Comparison of ENCODE assay signal across 27 mouse cellular contexts in the genomic region with DNA sequence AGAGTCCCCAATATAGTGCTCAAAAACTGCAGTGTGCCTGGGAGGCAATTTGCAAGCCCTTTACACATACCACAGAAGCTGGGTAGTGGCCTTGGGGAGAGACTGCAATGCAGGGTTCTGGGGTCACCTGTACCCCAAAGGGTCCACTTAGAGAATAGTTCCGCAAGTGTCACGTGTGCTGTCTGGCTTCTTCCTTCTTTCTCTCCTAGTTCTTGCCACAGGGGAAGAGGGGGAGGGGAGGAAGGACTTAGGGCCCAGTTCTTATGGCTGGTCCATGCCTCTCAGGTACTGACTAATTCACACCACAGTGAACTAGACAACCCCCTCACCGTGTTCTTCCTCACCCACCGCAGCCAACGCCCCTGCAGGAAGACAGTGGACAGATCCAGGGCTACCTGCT. TPM values are rescaled to one million over a fixed set of nuclear protein-coding genes. Genes with fewer than 3 reads are reported as not detected.
DNase-seq lines count a peak whose midpoint lies in the region; ATAC-seq and TF ChIP-seq lines count a peak whose summit lies in the region.
"Had no signal": no experiment of that assay in that cellular context is flagged by ENCODE, and none has a peak within 500 bp of the region (broad histone marks: within the 10 kb centered on the region; RNA-seq: fewer than 3 reads in every experiment).

No protein-coding gene starts in this region.

- H3K36me3 ChIP-seq in liver, embryonic 16.5 days (ENCODE audit: control insufficient read depth, insufficient read depth) = no peaks in the 10 kb centered on the region
- no peaks in the 10 kb centered on the region for H3K36me3 ChIP-seq in liver, postnatal 0 days (replicated peaks; ENCODE audit: insufficient read depth, low read length)
- H3K36me3 ChIP-seq in MEL (ENCODE audit: control insufficient read depth in 1 of 2, insufficient read depth in 2 of 2, low read length in 2 of 2) = no peaks in the 10 kb centered on the region
- no peaks in the 10 kb centered on the region for H3K36me3 ChIP-seq in midbrain, embryonic 10.5 days
- H3K36me3 ChIP-seq: embryonic facial prominence, embryonic 10.5 days; embryonic facial prominence, embryonic 13.5 days; forebrain, embryonic 12.5 days; forebrain, embryonic 15.5 days; G1E; hindbrain, embryonic 12.5 days; hindbrain, embryonic 15.5 days had no signal

- DNase-seq in liver, postnatal 0 days = no peak
- no peak for DNase-seq in MEL (ENCODE audit: low read depth, low spot score)
- DNase-seq in frontal cortex, postnatal 25 days (ENCODE audit: low spot score in 2 of 2) = no peak
- no peak for DNase-seq in midbrain, embryonic 10.5 days (ENCODE audit: low spot score)
- DNase-seq: adrenal gland, adult 2 months; adrenal gland, postnatal 14 days; B cell, adult 2 months; cerebellum, adult 11-12 months; cerebellum, adult 8-10 months; cerebellum, postnatal 10 days; cerebellum, postnatal 36 days; embryo, embryonic 11 days; gastrocnemius, postnatal 10 days; gastrocnemius, postnatal 36 days; heart, adult 2 months had no signal

- H3K9ac ChIP-seq in liver, embryonic 16.5 days (ENCODE audit: low read depth, low read length) = no peak overlapping the region
- H3K9ac ChIP-seq in liver, postnatal 0 days (replicated peaks) = no peak overlapping the region
- H3K9ac ChIP-seq in MEL (ENCODE audit: control insufficient read depth, low read depth, low read length, poor library complexity, severe bottlenecking) = no peak overlapping the region
- H3K9ac ChIP-seq: embryonic facial prominence, embryonic 13.5 days; forebrain, embryonic 12.5 days; forebrain, embryonic 15.5 days; hindbrain, embryonic 12.5 days; hindbrain, embryonic 15.5 days had no signal

- H3K9me3 ChIP-seq in liver, embryonic 16.5 days (replicated peaks; ENCODE audit: control insufficient read depth, low read length) = no peaks in the 10 kb centered on the region
- no peaks in the 10 kb centered on the region for H3K9me3 ChIP-seq in liver, postnatal 0 days (ENCODE audit: low read length)
- no peaks in the 10 kb centered on the region for H3K9me3 ChIP-seq in MEL (replicated peaks; ENCODE audit: insufficient read depth, low read length)
- no peaks in the 10 kb centered on the region for H3K9me3 ChIP-seq in midbrain, embryonic 10.5 days (replicated peaks)
- H3K9me3 ChIP-seq: embryonic facial prominence, embryonic 10.5 days; embryonic facial prominence, embryonic 13.5 days; forebrain, embryonic 12.5 days; forebrain, embryonic 15.5 days; G1E; hindbrain, embryonic 12.5 days; hindbrain, embryonic 15.5 days had no signal

- no peak for TF ChIP-seq POLR2A in MEL (IDR thresholded peaks at IDR 0.05; ENCODE audit: control insufficient read depth in 1 of 2, insufficient read depth in 1 of 2, low read depth in 1 of 2, low read length in 2 of 2, poor library complexity in 1 of 2)

- TF ChIP-seq RAD21 in MEL (IDR thresholded peaks at IDR 0.05; ENCODE audit: low read depth, low read length) = no peak

- 66% methylated on average over 5 of the region's 5 CpGs for WGBS in liver, embryonic 16.5 days (ENCODE audit: insufficient replicate concordance)
- 76% methylated on average over 5 of the region's 5 CpGs for WGBS in liver, postnatal 0 days (ENCODE audit: insufficient replicate concordance)
- WGBS in midbrain, embryonic 10.5 days = 90% methylated on average over 5 of the region's 5 CpGs

- ATAC-seq in liver, embryonic 16.5 days (ENCODE audit: low read depth) = peak; percentile 5; the same call in 1 of the 2 replicates
- no peak for ATAC-seq in liver, postnatal 0 days
- ATAC-seq in megakaryocyte, adult 5-6 weeks (ENCODE audit: poor library complexity, severe bottlenecking) = peak; percentile 54
- ATAC-seq: forebrain, embryonic 15.5 days had no signal

- TF ChIP-seq EP300 in liver, postnatal 0 days (IDR thresholded peaks at IDR 0.05; ENCODE audit: low read depth) = no peak
- no peak for TF ChIP-seq EP300 in MEL (IDR thresholded peaks at IDR 0.05; ENCODE audit: low read depth in 1 of 2, low read length in 2 of 2)

- H3K4me1 ChIP-seq in liver, embryonic 16.5 days (ENCODE audit: control insufficient read depth, low read depth, low read length) = no peaks in the 10 kb centered on the region
- no peaks in the 10 kb centered on the region for H3K4me1 ChIP-seq in liver, postnatal 0 days (ENCODE audit: insufficient read depth)
- 0 out of 4 replicates have a peak, but pooled peaks cover 0 to 2% of the 10 kb centered on the region in 2 experiments for H3K4me1 ChIP-seq in MEL (ENCODE audit: control insufficient read depth in 1 of 2, insufficient read depth in 2 of 2, low read length in 2 of 2)
- H3K4me1 ChIP-seq in midbrain, embryonic 10.5 days = no peaks in the 10 kb centered on the region
- H3K4me1 ChIP-seq: embryonic facial prominence, embryonic 13.5 days; forebrain, embryonic 12.5 days; forebrain, embryonic 15.5 days; hindbrain, embryonic 12.5 days; hindbrain, embryonic 15.5 days had no signal

- H3K27me3 ChIP-seq in liver, embryonic 16.5 days (ENCODE audit: control insufficient read depth, insufficient read depth, low read depth, low read length) = no peaks in the 10 kb centered on the region
- no peaks in the 10 kb centered on the region for H3K27me3 ChIP-seq in liver, postnatal 0 days (ENCODE audit: insufficient read depth, low read length)
- H3K27me3 ChIP-seq in MEL (ENCODE audit: control insufficient read depth in 1 of 2, insufficient read depth in 2 of 2, low read length in 2 of 2) = peaks cover 0 to 2% of the 10 kb centered on the region in 2 experiments; a peak in 1 of 4 replicates
- no peaks in the 10 kb centered on the region for H3K27me3 ChIP-seq in midbrain, embryonic 10.5 days (ENCODE audit: low read depth, poor library complexity, severe bottlenecking)
- H3K27me3 ChIP-seq: embryonic facial prominence, embryonic 13.5 days; forebrain, embryonic 12.5 days; forebrain, embryonic 15.5 days; hindbrain, embryonic 12.5 days; hindbrain, embryonic 15.5 days had no signal

- no peak overlapping the region for H3K27ac ChIP-seq in liver, embryonic 16.5 days (ENCODE audit: low read length)
- no peak overlapping the region for H3K27ac ChIP-seq in liver, postnatal 0 days (ENCODE audit: low read depth)
- no peak overlapping the region for H3K27ac ChIP-seq in MEL (ENCODE audit: control insufficient read depth, low read depth, low read length)
- H3K27ac ChIP-seq in midbrain, embryonic 10.5 days (replicated peaks) = no peak overlapping the region
- H3K27ac ChIP-seq: embryonic facial prominence, embryonic 10.5 days; embryonic facial prominence, embryonic 13.5 days; forebrain, embryonic 12.5 days; forebrain, embryonic 15.5 days; heart, adult 2 months; hindbrain, embryonic 12.5 days; hindbrain, embryonic 15.5 days had no signal

- H3K4me3 ChIP-seq in liver, embryonic 16.5 days (ENCODE audit: low read depth, low read length) = no peak overlapping the region
- no peak overlapping the region for H3K4me3 ChIP-seq in liver, postnatal 0 days (ENCODE audit: low read depth, low read length)
- H3K4me3 ChIP-seq in MEL (ENCODE audit: control insufficient read depth in 1 of 2, insufficient read depth in 1 of 2, low read depth in 2 of 2, low read length in 2 of 2) = no peak overlapping the region
- H3K4me3 ChIP-seq in midbrain, embryonic 10.5 days = no peak overlapping the region
- H3K4me3 ChIP-seq: embryonic facial prominence, embryonic 10.5 days; embryonic facial prominence, embryonic 13.5 days; erythroblast, embryonic 14.5 days; forebrain, embryonic 12.5 days; forebrain, embryonic 15.5 days; heart, adult 2 months; hindbrain, embryonic 12.5 days; hindbrain, embryonic 15.5 days had no signal

- TF ChIP-seq CTCF in liver, postnatal 0 days (IDR thresholded peaks at IDR 0.05; ENCODE audit: low read depth) = no peak
- no peak for TF ChIP-seq CTCF in MEL (IDR thresholded peaks at IDR 0.05 in 2 of 3, conservative IDR thresholded peaks at IDR 0.05 in 1 of 3; ENCODE audit: control insufficient read depth in 1 of 3, insufficient read depth in 1 of 3, low read depth in 2 of 3, low read length in 3 of 3, poor library complexity in 1 of 3, severe bottlenecking in 1 of 3)

- H3K4me2 ChIP-seq in liver, embryonic 16.5 days (ENCODE audit: low read depth, low read length) = no peak overlapping the region
- no peak overlapping the region for H3K4me2 ChIP-seq in liver, postnatal 0 days (ENCODE audit: low read depth, low read length)
- H3K4me2 ChIP-seq: embryonic facial prominence, embryonic 13.5 days; forebrain, embryonic 12.5 days; forebrain, embryonic 15.5 days; heart, embryonic 11.5 days; hindbrain, embryonic 12.5 days; hindbrain, embryonic 15.5 days had no signal

- H3K79me2 ChIP-seq in MEL (ENCODE audit: control insufficient read depth, insufficient read depth, low read length, poor library complexity) = no peaks in the 10 kb centered on the region

RNA-seq across cellular contexts. Expression of gene Csf3r, which starts 11.1 kb away (rescaled TPM):
- polyA plus RNA-seq in liver, embryonic 16.5 days (2015; fragmentation: Nextera tagmentation; extraction: Ambion mirVana) = 4.5 and 5.5 TPM in 2 replicates
- polyA plus RNA-seq in liver, postnatal 0 days (2015; fragmentation: Nextera tagmentation; extraction: Ambion mirVana) = 2.3 and 2.8 TPM in 2 replicates
- total RNA-seq in MEL (2012; rRNA removed) = not detected in 2 replicates
- under 1 TPM in 1 of 2 experiments, not detected in 1; 0.06 TPM for polyA plus RNA-seq in MEL (2012; ENCODE audit: insufficient read depth in 1 of 2, insufficient read length in 2 of 2, low read depth in 1 of 2, low replicate concordance in 2 of 2, missing spikeins in 1 of 2)
- 214 and 215 TPM in 2 replicates for total RNA-seq in megakaryocyte, adult 5-6 weeks (2015)
- 103 and 121 TPM in 2 replicates for total RNA-seq in megakaryocyte, adult 5-6 weeks (2017)
- polyA plus RNA-seq in midbrain, embryonic 10.5 days (2016; fragmentation: Nextera tagmentation; extraction: Ambion mirVana) = 0.48 and 0.75 TPM in 2 replicates
- total RNA-seq: CH12.LX had no signal

RNA-seq across cellular contexts. Expression of gene Mrps15, which starts 11.3 kb away (rescaled TPM):
- polyA plus RNA-seq in liver, embryonic 16.5 days (2015; fragmentation: Nextera tagmentation; extraction: Ambion mirVana) = 65.7 and 69.9 TPM in 2 replicates
- 57.2 and 58.1 TPM in 2 replicates for polyA plus RNA-seq in liver, postnatal 0 days (2015; fragmentation: Nextera tagmentation; extraction: Ambion mirVana)
- total RNA-seq in MEL (2012; rRNA removed) = 91.5 and 92.9 TPM in 2 replicates
- polyA plus RNA-seq in MEL (2012; ENCODE audit: insufficient read depth in 1 of 2, insufficient read length in 2 of 2, low read depth in 1 of 2, low replicate concordance in 2 of 2, missing spikeins in 1 of 2) = 100 to 1,000 TPM in 1 of 2 experiments, not detected in 1; 157 TPM
- 120 and 147 TPM in 2 replicates for total RNA-seq in megakaryocyte, adult 5-6 weeks (2015)
- 64.5 and 68.3 TPM in 2 replicates for total RNA-seq in megakaryocyte, adult 5-6 weeks (2017)
- polyA plus RNA-seq in midbrain, embryonic 10.5 days (2016; fragmentation: Nextera tagmentation; extraction: Ambion mirVana) = 138 and 153 TPM in 2 replicates

RNA-seq across cellular contexts. Expression of gene Oscp1, which starts 23.0 kb away (rescaled TPM):
- 1.4 TPM in 2 replicates for polyA plus RNA-seq in liver, embryonic 16.5 days (2015; fragmentation: Nextera tagmentation; extraction: Ambion mirVana)
- 0.90 and 1.5 TPM in 2 replicates for polyA plus RNA-seq in liver, postnatal 0 days (2015; fragmentation: Nextera tagmentation; extraction: Ambion mirVana)
- 4.2 and 5.7 TPM in 2 replicates for total RNA-seq in MEL (2012; rRNA removed)
- 1 to 10 TPM in 1 of 2 experiments, not detected in 1; 7.6 TPM for polyA plus RNA-seq in MEL (2012; ENCODE audit: insufficient read depth in 1 of 2, insufficient read length in 2 of 2, low read depth in 1 of 2, low replicate concordance in 2 of 2, missing spikeins in 1 of 2)
- total RNA-seq in megakaryocyte, adult 5-6 weeks (2015) = 0.75 and 0.83 TPM in 2 replicates
- 4.0 and 5.7 TPM in 2 replicates for total RNA-seq in megakaryocyte, adult 5-6 weeks (2017)
- polyA plus RNA-seq in midbrain, embryonic 10.5 days (2016; fragmentation: Nextera tagmentation; extraction: Ambion mirVana) = 33.2 and 34.7 TPM in 2 replicates
- polyA plus RNA-seq: erythroblast, embryonic 14.5 days had no signal
